Mouse (Mus musculus) midbrain, postnatal 0 days (tissue): ENCODE data around the gene Slc19a1. TPM values are rescaled to one million over a fixed set of nuclear protein-coding genes. Genes with fewer than 3 reads are reported as not detected.

Experiments
- ATAC-seq: fragments of 200-750 bp; cut with Nextera tagmentation; 2 replicates; pipeline ENCODE4 v1.8.0; 2017; ENCODE audit warnings: moderate number of reproducible peaks, mild to moderate bottlenecking, moderate TSS enrichment, moderate library complexity; ENCODE audit not compliant: low FRiP score
- DNase-seq: peaks from one replicate; pipeline ENCODE4 v3.0.0-alpha.2; 2015; ENCODE audit warnings: low spot score
- H3K27ac ChIP-seq: fragments of 300-500 bp; sonication (generic); 2 replicates; pipeline ENCODE4 v1.5.1; 2014; ENCODE audit warnings: low read depth, mild to moderate bottlenecking, low read length, mixed read lengths
- H3K27me3 ChIP-seq: fragments of 300-500 bp; sonication (generic); 2 replicates; pipeline ENCODE4 v1.6.1; 2014; ENCODE audit warnings: low read length, control low read depth, mixed read lengths; ENCODE audit not compliant: insufficient read depth
- H3K36me3 ChIP-seq: fragments of 300-500 bp; sonication (generic); 2 replicates; pipeline ENCODE4 v1.6.1; 2014; ENCODE audit warnings: low read length, control low read depth, mixed read lengths; ENCODE audit not compliant: insufficient read depth
- H3K4me1 ChIP-seq: fragments of 300-500 bp; sonication (generic); 2 replicates; pipeline ENCODE4 v1.6.1; 2014; ENCODE audit warnings: mild to moderate bottlenecking, control low read depth, antibody characterized with exemption, low read length, mixed read lengths; ENCODE audit not compliant: insufficient read depth
- H3K4me2 ChIP-seq: fragments of 300-500 bp; sonication (generic); 2 replicates; pipeline ENCODE4 v1.6.1; 2014; ENCODE audit warnings: low read depth, mild to moderate bottlenecking, low read length, mixed read lengths; ENCODE audit not compliant: poor library complexity, severe bottlenecking
- H3K4me3 ChIP-seq: fragments of 300-500 bp; sonication (generic); 2 replicates; pipeline ENCODE4 v1.5.1; 2014; ENCODE audit warnings: low read depth, mild to moderate bottlenecking, low read length, moderate library complexity
- H3K9ac ChIP-seq: fragments of 300-500 bp; sonication (generic); replicated peaks from 2 replicates; pipeline ENCODE4 v1.6.1; 2014; ENCODE audit warnings: mild to moderate bottlenecking, low read length, moderate library complexity, mixed read lengths; ENCODE audit not compliant: poor library complexity, severe bottlenecking
- H3K9me3 ChIP-seq: fragments of 300-500 bp; sonication (generic); 2 replicates; pipeline ENCODE4 v1.6.1; 2016; ENCODE audit warnings: low read length, control low read depth
- CTCF ChIP-seq: IDR thresholded peaks from 2 replicates; pipeline ENCODE4 v1.5.1; 2016; ENCODE audit warnings: antibody characterized with exemption, mild to moderate bottlenecking
- WGBS: fragments of 180-500 bp; shearing (Covaris S2); extraction: QIAGEN DNeasy Blood & Tissue Kit; methylation state at CpG from one replicate; pipeline ENCODE4 v1.1.7; 2014; 5-methylcytosine and 5-hydroxymethylcytosine counted together
- polyA plus RNA-seq: library from polyadenylated mRNA; unstranded; fragments of >200 nt; fragmentation: Nextera tagmentation; extraction: Ambion mirVana; gene quantifications from 2 replicates; pipeline ENCODE4 v1.2.1, GENCODE M21; 2015
- total RNA-seq: library from RNA; depleted of rRNA; stranded (reverse); fragments of >200 nt; gene quantifications from 2 replicates; pipeline ENCODE4 v1.2.3, GENCODE M21; 2014

The Slc19a1 gene
- total and polyA plus RNA-seq, 2 experiments from 2014 or later = 38.1 to 44.1 TPM

GRCm38 (mm10) chr10:77007433-77008108, 24.5 kb upstream of the Slc19a1 start:
- peaks cover 8% of the 10 kb centered on the region; the same call in 1 of the 2 replicates for H3K4me1 ChIP-seq
- H3K27me3 ChIP-seq = no peaks in the 10 kb centered on the region
- no peak overlapping the region for H3K9ac ChIP-seq
- DNase-seq (peak; percentile 16), ATAC-seq (no peak; the same call in 1 of the 2 replicates)
- 41% methylated on average over 8 of the region's 8 CpGs for WGBS
- H3K27ac ChIP-seq = peak overlapping the region; percentile 57; the same call in 1 of the 2 replicates
- no peak overlapping the region for H3K4me2 ChIP-seq
- H3K36me3 ChIP-seq = no peaks in the 10 kb centered on the region
- no peak for TF ChIP-seq CTCF
- no peak overlapping the region for H3K4me3 ChIP-seq
- H3K9me3 ChIP-seq = no peaks in the 10 kb centered on the region

DNA sequence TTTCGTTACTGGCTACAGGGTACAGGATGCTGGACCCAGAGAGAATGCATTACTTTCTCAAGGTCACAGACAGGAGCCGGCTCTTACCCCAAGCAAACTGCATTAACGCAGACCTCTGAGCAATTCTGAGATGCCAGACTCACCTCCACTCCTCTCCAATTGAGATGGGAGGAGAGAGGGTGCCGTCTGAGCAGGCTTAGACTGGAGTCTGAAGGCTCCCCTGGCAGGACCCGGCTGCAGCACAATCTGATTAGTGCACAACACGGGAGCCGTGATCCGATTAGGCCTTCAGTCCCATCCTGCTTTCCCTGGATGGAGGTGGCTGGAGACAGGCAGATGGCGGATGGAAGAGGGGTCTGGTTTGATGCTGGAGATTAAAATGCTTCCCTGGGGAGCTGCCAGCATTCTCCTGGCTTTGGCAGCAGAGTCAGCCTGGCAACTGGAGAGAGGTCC, 23.9 kb upstream of the Slc19a1 start:
- H3K27me3 ChIP-seq = no peaks in the 10 kb centered on the region
- ATAC-seq = 0 out of 2 replicates have a peak, but pooled peaks have one; percentile 41
- no peak for TF ChIP-seq CTCF
- H3K27ac ChIP-seq = peak overlapping the region; percentile 57
- peak overlapping the region; percentile 44; the same call in 1 of the 2 replicates for H3K9ac ChIP-seq
- H3K4me1 ChIP-seq = peaks cover 8% of the 10 kb centered on the region; the same call in 1 of the 2 replicates
- peak; percentile 81 for DNase-seq
- H3K9me3 ChIP-seq = no peaks in the 10 kb centered on the region
- WGBS = 11% methylated on average over 9 of the region's 9 CpGs
- no peaks in the 10 kb centered on the region for H3K36me3 ChIP-seq
- no peak overlapping the region for H3K4me3 ChIP-seq
- H3K4me2 ChIP-seq = 0 out of 2 replicates have a peak overlapping the region, but pooled peaks have one; percentile 20

DNA sequence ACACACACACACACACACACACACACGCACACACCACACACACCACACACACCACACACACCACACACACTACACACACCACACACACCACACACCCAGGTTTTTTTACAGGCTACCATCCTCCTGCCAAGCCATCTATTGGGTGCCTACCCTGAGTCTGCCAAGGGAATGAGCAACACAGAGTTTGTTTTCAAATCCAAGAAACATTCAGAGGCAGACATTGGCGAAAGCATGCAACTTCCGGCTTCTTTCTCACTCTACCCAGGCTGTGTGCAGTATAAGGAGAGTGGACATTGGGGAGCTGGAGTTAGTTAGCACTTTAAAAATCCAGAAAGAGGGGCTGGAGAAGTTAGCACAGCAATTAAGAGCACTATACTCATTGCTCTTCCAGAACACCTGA, 23.3 kb upstream of the Slc19a1 start:
- Histone ChIP-seq H3K9ac (no peak overlapping the region), H3K4me3 (no peak overlapping the region), H3K36me3 (no peaks in the 10 kb centered on the region), H3K27me3 (no peaks in the 10 kb centered on the region), H3K4me2 (no peak overlapping the region), H3K27ac (no peak overlapping the region), H3K9me3 (no peaks in the 10 kb centered on the region), H3K4me1 (peaks cover 8% of the 10 kb centered on the region; the same call in 1 of the 2 replicates)
- WGBS = 70% methylated on average over 2 of the region's 3 CpGs
- no peak for ATAC-seq
- no peak for DNase-seq
- no peak for TF ChIP-seq CTCF

- DNase-seq (no peak), ATAC-seq (no peak)
- H3K27me3 ChIP-seq = no peaks in the 10 kb centered on the region
- H3K27ac ChIP-seq = no peak overlapping the region
- H3K9ac ChIP-seq = no peak overlapping the region
- 87% methylated on average over 4 of the region's 4 CpGs for WGBS
- H3K36me3 ChIP-seq = no peaks in the 10 kb centered on the region
- no peaks in the 10 kb centered on the region for H3K9me3 ChIP-seq
- no peak for TF ChIP-seq CTCF
- H3K4me2 ChIP-seq = no peak overlapping the region
- H3K4me1 ChIP-seq = peaks cover 8% of the 10 kb centered on the region; the same call in 1 of the 2 replicates
- H3K4me3 ChIP-seq = no peak overlapping the region
Measured at GRCm38 (mm10) chr10:77011681-77012080, 20.4 kb upstream of the Slc19a1 start.

GRCm38 (mm10) chr10:77016080-77016479, 16.0 kb upstream of the Slc19a1 start:
- Histone ChIP-seq H3K4me1 (no peaks in the 10 kb centered on the region), H3K4me2 (no peak overlapping the region), H3K36me3 (no peaks in the 10 kb centered on the region), H3K27me3 (no peaks in the 10 kb centered on the region), H3K9ac (no peak overlapping the region), H3K4me3 (no peak overlapping the region), H3K27ac (no peak overlapping the region), H3K9me3 (no peaks in the 10 kb centered on the region)
- WGBS = 88% methylated on average over 7 of the region's 7 CpGs
- DNase-seq (no peak), ATAC-seq (no peak)
- no peak for TF ChIP-seq CTCF

GRCm38 (mm10) chr10:77016499-77016898, 15.5 kb upstream of the Slc19a1 start:
- Histone ChIP-seq H3K36me3 (no peaks in the 10 kb centered on the region), H3K4me1 (no peaks in the 10 kb centered on the region), H3K4me3 (no peak overlapping the region), H3K27me3 (no peaks in the 10 kb centered on the region), H3K9me3 (no peaks in the 10 kb centered on the region), H3K27ac (no peak overlapping the region), H3K4me2 (no peak overlapping the region), H3K9ac (no peak overlapping the region)
- DNase-seq (no peak), ATAC-seq (no peak)
- 37% methylated on average over 8 of the region's 8 CpGs for WGBS
- no peak for TF ChIP-seq CTCF
